Mouse (Mus musculus) olfactory bulb, adult 2 months (tissue): ENCODE results near the gene Sart3.

ENCODE experiments used
- CTCF ChIP-seq: fragments of 200-500 bp; IDR thresholded peaks from 2 replicates; pipeline ENCODE4 v1.5.1; 2012; ENCODE audit warnings: low read depth, mild to moderate bottlenecking, low read length, moderate library complexity; ENCODE audit not compliant: insufficient read depth
- POLR2A ChIP-seq: fragments of 200-500 bp; IDR thresholded peaks from 2 replicates; pipeline ENCODE4 v1.6.1; 2012; ENCODE audit warnings: mild to moderate bottlenecking, low read depth, low read length, moderate library complexity; ENCODE audit not compliant: insufficient read depth

DNA sequence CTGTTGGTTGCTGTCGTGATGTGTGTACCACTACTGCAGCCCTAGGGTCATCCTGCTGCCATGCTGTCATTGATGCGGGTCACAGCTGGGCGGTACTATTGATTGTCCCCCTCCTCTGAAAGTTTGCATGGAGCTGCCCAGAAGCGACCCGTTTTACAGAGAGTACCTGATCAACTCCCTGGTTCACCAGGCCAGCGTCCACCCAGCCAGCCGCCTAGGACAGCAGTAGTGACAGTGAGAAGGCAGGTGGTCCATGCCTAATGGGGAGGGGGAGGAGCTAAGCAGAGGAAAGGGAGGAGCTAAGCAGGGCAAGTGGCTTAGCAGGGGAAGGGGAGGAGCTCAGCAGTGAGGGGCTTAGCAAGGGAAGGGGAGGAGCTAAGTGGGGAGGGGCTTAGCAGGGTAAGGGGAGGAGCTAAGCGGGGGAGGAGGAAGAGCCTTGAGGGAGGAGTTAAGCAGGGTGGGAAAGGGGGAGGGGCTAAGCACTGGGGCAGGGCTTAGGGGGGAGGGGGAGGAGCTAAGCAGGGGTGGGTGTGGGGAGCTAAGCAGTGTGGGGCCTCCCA lies 79.0 kb downstream of the Sart3 start:
- no peak for TF ChIP-seq POLR2A
- no peak for TF ChIP-seq CTCF
